Mouse (Mus musculus) Muller cell, postnatal 12 days (primary cell): ENCODE measurements around the gene Rps24.
"Not testable (repeated sequence)": the region's sequence is repeated elsewhere in the genome, so short reads cannot be mapped to it uniquely, and the experiment has no call there.

Experiments
- DNase-seq: peaks from one replicate; pipeline ENCODE4 v3.0.0-alpha.2; 2015; ENCODE audit errors: inconsistent ontology term

Gene Rps24

DNA sequence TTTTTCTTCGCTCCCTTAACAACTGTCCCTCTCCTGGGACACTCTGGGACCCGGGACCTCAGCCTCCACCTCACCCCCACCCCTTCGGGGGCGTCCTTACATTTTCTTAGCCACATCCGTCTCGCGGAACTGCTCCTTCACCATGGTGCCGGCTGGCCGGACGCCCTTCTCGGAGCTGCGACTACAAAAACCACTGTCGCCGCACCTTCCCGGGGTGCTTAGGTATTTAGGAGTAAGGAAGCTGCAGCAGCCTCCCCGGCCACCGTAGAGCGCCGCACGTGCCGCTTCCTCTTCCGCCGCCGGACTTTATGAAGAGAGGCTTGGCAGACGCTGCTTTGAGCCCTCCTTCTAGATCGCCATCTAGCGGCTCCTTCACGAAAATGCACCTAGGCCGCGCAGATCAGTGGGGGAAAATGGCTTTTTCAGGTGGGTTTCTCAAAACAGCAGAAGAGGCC lies at the start of gene Rps24, which contains the start of gene Polr3a:
TSS of gene Rps24 (plus strand) at position 353 of the 455 bp plus-strand sequence.
TSS of gene Polr3a (minus strand) at position 286 of the 455 bp plus-strand sequence.
- peak; percentile 95 for DNase-seq

DNA sequence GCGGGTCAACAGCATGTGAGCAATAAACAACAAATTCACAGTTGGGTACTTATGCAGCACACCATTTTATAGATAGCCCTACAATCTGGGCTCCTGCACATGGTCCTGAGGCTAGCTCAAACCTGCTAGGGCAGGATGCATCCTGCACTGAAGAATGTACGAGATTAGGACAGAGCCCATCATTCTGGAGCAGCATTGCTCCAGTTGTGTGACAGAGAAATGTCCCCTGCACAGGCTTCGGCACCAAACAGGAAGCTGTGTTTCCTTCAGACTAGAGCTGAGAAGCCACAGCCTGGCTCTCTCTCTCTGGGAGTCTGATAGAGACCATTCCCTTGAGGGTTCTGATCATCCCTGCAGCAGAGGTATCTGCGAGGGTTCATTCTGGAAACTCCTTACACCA lies 43.4 kb upstream of the Rps24 start:
- not testable (repeated sequence) for DNase-seq

DNA sequence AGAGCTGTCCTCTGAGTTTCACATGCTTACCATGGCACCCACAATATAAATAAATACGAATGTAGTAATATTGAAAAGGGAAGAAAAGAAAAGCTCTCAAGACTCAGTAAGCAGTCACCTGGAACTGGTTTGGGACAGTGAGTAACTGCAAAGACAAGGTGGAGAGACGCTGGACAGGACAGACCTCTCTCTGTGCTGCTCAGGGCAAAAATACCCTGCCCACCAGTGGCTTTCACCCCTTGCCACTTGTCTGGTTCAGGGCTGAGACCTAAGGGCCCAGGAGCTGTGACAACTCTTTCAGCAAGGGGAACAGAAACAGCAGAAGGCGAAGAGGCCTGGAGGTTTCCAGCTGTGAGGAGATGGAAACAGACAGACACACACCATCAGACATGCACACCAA lies 28.7 kb upstream of the Rps24 start:
- no peak for DNase-seq

DNA sequence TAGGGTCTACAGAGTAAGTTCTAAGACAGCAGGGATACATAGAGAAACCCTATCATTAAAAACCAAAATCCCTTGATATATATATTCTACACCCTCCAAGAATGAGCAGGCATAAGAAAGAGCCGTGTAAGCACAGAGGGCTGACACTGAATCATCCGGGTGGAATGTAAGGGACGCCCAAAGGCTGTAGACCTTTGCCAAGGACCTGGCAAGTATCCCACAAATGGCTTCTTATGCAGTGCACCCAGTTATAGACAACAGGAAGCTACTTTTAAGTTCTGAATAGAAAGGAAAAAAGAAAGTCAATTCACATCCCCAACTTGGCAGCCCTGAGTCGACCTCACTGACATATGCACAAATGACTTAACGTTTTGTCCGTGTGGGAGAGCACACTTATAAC lies 18.1 kb upstream of the Rps24 start:
- DNase-seq = peak; percentile 16

DNA sequence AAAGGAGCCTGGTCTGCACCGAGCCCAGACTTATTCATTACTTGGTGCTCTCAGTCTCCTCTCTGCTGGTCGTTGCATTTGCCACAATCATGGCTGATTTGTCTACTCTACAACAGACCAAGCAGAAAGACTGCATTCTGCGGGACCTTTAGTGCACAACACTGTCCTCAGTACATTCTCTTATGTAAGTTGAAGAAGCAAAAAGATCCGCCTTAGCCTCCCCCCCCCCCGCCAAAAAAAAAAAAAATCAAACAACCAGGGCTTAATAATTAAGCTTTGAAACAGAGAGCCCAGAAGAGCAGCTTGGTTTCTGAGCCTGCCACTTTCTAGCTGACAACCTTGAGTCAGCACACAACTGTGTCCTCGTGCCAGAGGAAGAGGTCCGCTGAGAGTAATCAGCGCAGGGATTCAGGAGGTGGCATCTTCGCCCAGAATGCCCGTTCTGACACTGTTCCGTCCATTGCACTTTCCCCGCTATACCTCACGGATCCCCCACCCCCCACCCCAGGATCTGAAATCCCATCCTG lies 621 bp upstream of the Rps24 start:
- DNase-seq = no peak

DNA sequence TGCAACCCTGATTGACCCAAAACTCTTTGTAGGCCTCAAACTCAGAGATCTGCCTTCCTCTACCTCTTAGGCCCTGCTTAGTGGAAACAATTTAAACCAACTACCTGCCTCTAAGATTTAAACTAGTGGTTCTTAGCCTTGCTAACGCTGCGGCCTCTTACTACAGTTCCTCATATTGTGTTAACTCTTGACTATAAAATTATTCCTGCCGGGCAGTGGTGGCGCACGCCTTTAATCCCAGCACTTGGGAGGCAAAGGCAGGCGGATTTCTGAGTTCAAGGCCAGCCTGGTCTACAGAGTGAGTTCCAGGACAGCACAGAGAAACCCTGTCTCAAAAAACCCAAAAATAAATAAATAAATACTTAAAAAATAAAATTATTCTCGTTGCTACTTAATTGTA lies 2.8 kb downstream of the Rps24 start:
- not testable (repeated sequence) for DNase-seq

DNA sequence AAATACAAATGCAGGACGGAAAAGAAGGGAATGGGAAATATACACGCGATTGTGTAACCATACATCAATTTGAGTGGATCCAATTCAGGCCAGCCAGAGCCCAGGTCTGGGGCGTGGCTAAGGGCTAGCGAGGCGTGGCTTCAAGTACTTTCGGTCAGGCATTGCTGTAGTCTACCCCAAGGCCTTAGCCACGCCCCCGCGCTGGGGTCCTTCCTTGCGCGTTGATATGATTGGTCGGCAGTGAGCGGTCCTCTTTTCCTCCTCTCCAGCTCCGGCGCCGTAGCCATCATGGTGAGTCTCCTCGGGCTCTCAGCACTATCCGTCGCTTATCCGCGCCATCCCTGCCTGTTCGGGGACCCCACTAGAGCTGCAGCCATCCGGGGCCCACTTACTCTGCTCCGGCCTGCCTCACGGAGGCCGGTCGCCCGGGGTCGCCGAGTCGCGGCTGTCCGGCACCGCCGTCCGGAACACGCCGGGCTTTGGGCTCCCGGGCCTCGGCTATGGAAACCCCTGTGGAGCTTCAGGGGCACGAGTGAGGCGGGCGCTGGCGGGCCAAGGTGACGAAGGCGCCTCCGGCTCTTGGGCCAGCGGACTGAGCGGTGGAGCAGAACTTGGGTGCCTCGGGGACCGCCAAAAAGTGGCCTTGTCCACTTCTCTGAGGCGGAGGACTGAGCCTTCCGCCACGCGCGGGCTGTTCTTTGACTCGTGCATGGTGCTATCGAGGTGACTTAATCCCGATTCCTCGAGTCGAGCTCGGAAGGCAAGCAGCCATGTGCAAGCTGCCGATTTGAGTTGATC lies 3.7 kb downstream of the Rps24 start:
- DNase-seq = peak; percentile 98

DNA sequence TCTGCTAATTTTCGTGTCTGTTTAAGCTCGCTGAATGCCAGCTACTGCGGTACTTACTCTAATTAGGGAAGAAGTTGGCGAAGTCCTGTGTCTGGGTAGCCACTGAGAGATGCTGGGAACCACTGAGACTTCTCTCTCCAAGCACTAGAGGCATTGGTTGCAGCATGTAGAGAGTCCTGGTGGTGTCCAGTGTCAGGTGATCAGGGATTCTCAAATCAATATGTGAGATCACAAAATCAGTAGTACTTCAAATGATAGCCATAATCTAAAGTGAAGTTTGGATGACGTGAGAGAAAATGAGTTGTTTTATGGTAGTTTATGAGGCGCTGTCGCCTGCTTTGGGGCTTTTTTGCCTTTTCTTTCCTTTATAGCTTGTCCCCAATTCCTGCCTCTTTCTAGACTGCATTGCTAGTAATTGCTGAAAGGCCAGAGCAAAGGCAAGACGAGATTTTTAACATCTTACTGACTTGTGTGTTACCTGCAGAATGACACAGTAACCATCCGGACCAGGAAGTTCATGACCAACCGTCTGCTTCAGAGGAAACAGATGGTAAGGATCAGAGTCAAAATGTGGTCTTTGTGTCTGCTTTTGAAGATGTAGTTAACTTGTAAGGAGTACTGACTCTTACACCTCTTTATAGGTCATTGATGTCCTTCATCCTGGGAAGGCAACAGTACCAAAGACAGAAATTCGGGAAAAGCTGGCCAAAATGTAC lies 4.5 kb downstream of the Rps24 start:
- DNase-seq = no peak

DNA sequence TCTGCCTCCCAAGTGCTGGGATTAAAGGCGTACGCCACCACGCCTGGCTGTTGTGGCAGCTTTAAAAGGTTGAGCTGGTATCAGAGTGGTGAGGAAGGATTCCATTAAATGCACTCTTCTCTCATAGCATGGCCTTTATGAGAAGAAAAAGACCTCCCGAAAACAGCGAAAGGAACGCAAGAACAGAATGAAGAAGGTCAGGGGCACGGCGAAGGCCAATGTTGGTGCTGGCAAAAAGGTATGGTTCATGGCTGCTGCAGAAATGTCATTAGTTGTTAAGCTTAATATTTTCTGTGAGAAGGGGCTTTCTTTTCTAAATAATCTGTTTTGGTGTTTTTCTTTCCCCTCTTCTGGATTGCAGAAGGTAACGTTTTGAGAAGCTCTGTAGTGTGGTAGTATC lies 6.3 kb downstream of the Rps24 start:
- DNase-seq = no peak

DNA sequence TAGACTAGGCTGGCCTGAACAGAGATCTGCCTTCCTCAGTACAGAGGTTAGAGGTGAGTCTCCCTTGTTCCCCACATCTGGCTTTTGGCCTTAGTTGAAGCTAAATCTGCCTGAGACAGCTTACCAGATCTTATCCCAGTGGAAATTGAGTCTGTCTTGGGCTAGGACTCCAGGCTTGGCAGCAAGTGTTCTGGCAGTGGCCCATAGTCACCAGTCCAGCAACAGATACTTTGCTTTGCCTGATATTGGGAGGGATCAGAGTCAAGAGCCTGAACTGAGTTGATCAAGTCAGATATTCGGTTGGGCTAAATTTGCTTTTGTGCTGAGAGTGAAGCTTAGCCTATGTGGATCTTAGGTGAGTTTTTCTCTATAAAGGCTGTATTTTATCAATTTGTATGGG lies 9.6 kb downstream of the Rps24 start:
- no peak for DNase-seq

DNA sequence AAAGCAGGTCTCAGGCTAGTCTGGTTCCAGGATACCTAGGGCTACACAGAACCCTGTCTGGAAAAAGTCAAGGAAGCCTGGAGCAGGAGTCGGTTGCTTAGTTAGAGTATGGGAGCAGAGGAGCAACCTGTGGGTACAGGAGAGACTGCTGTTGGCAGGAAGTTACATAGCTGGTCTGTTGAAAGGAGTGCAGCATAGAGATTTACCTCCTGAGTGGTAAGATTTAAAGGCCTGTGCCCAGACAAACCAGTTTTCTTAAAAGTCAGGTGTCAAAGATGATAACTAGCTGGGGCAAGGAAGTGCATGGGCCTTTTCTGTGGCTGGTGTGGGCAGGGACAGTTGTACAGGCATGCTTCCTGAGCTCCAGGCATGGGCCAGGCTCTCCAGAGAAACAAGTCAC lies 10.5 kb downstream of the Rps24 start:
- no peak for DNase-seq

DNA sequence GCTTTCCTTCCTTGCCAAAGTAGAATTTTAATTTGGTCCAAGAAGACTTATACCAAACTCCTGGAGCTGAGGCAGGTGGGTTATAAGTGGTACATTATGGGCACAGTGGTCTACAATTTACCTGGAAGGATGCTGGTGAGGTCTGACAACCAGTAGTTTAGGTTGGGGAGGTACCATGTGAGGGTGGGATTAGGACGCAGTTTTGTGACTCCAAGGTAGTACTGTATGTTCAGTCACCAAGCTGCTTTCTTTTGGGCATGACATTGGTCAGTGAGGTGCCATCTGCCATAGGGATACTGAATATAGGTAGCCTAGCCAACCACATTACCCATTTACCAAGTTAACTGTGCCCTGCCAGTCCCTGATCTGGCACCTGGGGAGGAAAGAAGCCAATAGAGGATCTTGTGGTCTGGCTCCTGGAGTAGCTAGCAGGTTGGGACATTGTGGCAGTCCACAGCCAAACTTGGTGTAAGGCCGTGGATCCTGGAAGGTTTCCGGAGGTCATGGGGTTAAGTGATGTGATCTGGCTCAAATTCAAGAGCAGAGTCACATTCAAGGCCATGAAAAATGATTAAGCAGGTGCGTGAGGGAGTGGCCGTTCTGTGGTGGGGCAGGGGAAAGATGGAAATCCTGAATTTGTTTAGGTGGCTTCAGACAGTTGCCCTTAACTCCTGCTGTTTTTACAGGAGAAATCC lies 11.8 kb downstream of the Rps24 start:
- no peak for DNase-seq

DNA sequence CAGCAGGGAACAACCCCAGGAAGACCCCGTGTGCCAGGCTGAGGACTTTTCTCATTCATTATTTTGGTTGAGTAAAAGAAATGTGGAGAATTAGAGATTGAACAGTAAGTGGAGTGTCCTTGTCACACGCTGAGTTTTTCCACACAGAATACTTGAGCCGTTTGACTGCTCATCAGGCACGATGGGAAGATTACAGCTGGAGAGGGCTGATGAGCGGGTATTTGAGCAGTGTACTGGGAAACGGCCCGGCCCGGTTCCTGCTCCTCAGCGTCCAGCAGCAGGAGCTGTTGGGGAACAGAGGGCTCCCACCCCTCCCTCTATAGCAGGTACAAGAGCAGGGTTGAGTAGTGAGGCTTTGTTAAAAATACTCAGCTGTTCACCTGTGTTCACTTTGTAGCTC lies 12.6 kb downstream of the Rps24 start:
- DNase-seq = no peak

DNA sequence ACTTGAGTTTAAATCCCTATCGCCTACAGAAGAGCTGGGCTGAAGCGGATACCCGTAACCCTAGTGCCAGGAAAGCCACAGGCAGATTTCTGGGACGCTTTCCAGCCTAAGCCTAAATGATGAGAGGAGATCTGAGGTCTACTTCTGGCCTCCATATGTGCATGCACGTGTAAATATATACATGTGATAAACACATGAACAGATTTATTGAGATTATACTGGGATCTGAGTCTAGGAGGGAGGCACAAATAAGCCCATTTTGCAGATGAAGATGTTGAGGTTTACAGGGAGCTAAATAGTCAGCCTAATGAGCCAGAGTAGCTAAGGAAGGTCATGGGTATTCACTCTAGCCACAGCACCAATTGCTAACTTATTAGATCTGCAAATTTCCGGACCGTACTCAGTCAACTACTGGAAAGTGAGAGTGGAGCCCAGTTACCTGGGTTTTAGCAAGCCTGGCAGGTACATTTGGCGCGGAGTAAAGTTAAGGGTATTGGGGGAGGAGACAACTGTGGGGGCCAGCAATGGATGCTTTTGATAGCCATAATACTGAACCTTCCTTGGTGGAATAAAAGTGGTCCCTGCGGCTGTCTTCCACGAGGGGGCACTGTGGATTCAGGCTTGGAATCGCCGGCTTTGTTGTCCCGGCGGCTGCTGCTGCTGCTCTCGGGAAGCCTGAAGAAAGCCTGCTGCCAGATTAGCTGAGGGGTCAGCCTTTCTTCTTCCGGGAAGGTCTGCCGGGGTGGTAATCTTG lies 13.3 kb downstream of the Rps24 start:
- peak; percentile 81 for DNase-seq

DNA sequence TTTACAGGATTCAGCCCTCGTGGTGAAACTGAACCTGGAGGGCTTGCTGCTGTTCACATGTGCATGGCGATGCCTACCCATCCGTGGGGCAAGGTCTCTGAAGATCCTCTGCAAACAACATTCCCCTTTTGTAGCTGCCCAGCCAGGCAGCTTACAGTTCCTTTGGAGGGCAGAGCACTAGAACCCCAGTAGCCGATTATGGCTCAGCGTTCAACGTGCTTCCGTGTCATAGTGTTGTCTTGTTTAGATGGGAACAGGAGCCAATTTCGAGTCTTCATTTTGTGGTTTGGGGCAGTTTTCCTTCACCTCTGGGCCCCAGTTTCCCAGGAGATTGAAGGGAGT lies 13.9 kb downstream of the Rps24 start:
- DNase-seq = no peak

DNA sequence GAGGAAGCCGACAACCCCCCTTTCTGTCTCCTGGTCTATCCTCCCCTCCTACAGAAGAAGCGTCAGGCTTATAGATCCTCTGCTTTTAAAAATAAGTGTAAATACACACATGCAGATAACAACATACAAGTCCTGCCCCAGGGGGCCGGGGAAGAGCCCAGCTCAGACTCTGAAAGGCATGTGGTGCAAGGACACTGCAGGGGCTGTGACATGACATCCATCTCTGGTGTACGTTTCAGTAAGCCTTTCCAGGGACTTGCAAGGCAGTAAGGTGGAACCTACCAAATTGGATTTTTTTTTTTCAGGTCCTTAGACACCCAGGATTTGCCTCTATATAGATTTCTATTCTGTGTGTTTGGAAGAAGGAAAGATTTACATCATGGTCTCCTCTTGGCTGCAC lies 14.3 kb downstream of the Rps24 start:
- DNase-seq = no peak

DNA sequence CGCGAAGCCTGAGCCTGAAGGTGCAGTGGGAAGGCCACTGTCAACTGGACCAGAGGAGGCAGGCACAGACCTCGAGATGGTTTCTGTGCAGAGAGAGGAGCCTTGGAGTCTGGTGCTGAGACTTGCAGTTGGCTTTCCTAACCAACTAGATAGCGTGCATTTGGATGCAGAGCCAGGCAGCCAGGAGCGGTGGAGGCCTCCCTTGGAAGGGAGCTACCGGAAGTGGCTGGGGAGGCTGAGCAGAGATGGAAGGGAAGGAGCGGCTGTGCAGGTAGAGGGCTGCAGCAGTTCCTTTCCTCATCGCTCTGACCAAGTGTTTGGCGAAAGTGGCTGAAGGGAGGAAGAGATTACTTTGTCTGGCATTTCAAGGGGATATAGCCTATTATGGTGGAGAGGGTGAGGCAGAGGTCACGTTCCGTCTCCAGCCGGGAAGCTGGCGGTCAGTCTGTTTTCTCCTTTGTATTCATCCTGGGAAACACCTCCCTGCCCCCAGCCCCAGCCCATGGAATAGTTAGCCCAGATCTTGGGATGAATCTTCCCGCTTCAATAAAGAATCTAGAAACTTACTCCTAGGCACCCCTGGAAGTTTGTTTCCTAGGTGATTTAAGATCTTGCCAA lies 20.6 kb downstream of the Rps24 start:
- DNase-seq = peak; percentile 22

DNA sequence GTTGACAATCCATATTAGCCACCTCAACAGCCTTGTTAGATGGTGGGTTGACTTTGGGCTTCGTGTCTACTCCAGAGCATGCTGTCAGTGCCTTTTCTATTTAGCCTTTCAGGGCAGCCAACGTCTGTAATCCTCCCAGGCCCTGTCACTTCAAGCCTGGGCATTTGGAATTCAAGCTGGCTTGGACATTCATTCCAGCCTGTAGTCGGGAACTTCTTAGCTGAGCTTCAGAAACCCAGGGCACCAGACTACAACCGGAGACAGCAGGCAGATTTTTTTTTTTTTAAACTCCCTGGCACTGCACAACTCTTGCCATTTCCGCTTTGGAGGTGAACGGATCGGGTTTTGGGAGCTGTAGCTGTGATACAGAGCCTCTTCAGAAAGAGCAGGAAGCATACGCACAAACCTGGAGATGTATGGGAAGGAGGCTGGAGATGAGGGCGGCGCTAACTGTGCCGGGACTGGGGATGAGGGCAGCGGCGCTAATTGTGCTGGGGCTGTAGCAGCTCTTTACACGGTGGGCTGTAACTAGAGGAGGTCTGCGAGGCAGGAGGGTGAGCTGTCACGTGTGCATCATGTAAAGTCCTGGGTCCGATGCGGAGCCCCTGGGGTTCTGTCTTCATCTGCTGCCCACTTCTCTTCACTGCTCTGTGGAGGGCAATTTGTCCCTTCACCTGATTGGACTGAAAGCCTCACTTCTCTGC lies 21.3 kb downstream of the Rps24 start:
- DNase-seq = peak; percentile 39

DNA sequence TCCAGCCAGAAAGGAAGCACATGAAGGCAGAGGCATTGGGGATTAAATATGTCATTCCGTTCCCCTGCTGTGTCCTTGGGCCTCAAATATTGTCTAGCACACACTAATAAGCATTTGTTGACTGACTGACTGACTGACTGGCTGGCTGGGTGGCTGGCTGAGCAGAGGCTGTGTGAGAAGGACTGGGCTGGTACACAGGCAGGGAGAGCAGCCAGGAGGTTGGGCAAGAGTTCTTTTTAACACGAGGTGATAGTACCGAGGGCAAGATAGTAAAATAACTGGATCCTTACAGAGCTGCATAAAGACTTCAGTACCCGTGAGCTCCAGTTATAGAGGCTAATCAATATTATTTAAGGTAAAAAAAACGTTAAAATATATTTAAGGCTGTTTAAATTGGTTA lies 22.6 kb downstream of the Rps24 start:
- DNase-seq = no peak

DNA sequence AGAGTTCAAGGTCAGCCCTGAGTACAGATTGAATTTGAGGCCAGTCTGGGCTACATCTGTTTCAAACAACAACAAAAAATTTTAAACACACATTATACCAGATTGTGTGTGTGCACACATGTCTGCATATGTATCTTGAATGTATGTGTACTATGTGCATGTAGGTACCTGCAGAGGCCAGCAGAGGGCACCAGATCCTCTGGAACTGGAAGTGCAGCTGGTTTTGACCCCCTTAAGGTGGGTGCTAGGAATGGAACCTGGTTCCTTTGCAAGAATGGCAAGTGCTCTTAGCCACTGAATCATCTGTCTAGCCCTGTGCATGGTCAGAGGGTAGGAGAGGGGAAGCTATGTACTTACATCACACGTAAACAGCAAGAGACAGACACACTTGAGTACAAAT lies 23.3 kb downstream of the Rps24 start:
- DNase-seq = no peak

DNA sequence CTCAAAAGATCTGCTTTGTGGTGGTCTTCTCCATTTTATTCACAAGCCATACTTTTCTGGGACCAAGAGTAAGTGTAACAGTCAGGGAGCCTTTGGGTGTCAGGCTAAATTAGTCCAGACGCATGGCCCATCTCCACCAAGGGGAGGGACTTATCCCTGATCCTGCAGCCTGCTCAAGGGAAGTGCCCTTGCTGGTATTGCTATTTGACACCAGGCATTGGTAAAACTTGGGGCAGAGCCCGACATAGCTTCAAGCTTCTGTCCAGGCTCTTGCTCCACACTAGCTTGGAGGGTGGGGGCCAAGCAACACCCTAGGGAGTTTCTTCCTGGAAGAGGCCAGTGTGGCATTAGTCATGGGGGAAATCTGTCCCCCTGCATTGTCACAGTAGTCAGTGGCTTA lies 23.8 kb downstream of the Rps24 start:
- DNase-seq = no peak
